Mouse (Mus musculus) forebrain, embryonic 14.5 days (tissue): ENCODE measurements around the gene Pdcd4. TPM values are rescaled to one million over a fixed set of nuclear protein-coding genes. Genes with fewer than 3 reads are reported as not detected.

Source experiments
- ATAC-seq: fragments of 200-750 bp; cut with Nextera tagmentation; 2 replicates; pipeline ENCODE4 v1.8.0; 2017; ENCODE audit warnings: mild to moderate bottlenecking, moderate library complexity
- DNase-seq: peaks from one replicate; pipeline ENCODE4 v3.0.0-alpha.2; 2015; ENCODE audit warnings: low spot score
- H3K27ac ChIP-seq: fragments of 300-500 bp; sonication (generic); 2 replicates; pipeline ENCODE4 v1.5.1; 2014; ENCODE audit warnings: low read depth, mild to moderate bottlenecking, control low read depth, low read length, moderate library complexity
- H3K27me3 ChIP-seq: fragments of 300-500 bp; sonication (generic); replicated peaks from 2 replicates; pipeline ENCODE4 v1.6.1; 2014; ENCODE audit warnings: low read length, control low read depth, mixed read lengths; ENCODE audit not compliant: control insufficient read depth, insufficient read depth
- H3K36me3 ChIP-seq: fragments of 300-500 bp; sonication (generic); 2 replicates; pipeline ENCODE4 v1.6.1; 2014; ENCODE audit warnings: low read length, control low read depth; ENCODE audit not compliant: control insufficient read depth, insufficient read depth
- H3K4me1 ChIP-seq: fragments of 300-500 bp; sonication (generic); 2 replicates; pipeline ENCODE4 v1.6.1; 2014; ENCODE audit warnings: antibody characterized with exemption, low read length, control low read depth; ENCODE audit not compliant: control insufficient read depth, insufficient read depth
- H3K4me2 ChIP-seq: fragments of 300-500 bp; sonication (generic); 2 replicates; pipeline ENCODE4 v1.6.1; 2014; ENCODE audit warnings: mild to moderate bottlenecking, control low read depth, low read length
- H3K4me3 ChIP-seq: fragments of 300-500 bp; sonication (generic); 2 replicates; pipeline ENCODE4 v1.5.1; 2014; ENCODE audit warnings: low read depth, low read length, control low read depth
- H3K9ac ChIP-seq: fragments of 300-500 bp; sonication (generic); 2 replicates; pipeline ENCODE4 v1.6.1; 2014; ENCODE audit warnings: mild to moderate bottlenecking, low read length, control low read depth, moderate library complexity
- H3K9me3 ChIP-seq: fragments of 300-500 bp; sonication (generic); replicated peaks from 2 replicates; pipeline ENCODE4 v1.6.1; 2016; ENCODE audit warnings: low read length, control low read depth, mixed read lengths; ENCODE audit not compliant: control insufficient read depth
- WGBS: fragments of 180-500 bp; shearing (Covaris S2); extraction: QIAGEN DNeasy Blood & Tissue Kit; methylation state at CpG from one replicate; pipeline ENCODE4 v1.1.7; 2014; 5-methylcytosine and 5-hydroxymethylcytosine counted together
- polyA plus RNA-seq: library from polyadenylated mRNA; unstranded; fragments of >200 nt; fragmentation: Nextera tagmentation; extraction: Ambion mirVana; gene quantifications from 2 replicates; pipeline ENCODE4 v1.2.1, GENCODE M21; 2014

The Pdcd4 gene
- polyA plus RNA-seq, 1 experiment from 2014 or later: 62.1 TPM

DNA sequence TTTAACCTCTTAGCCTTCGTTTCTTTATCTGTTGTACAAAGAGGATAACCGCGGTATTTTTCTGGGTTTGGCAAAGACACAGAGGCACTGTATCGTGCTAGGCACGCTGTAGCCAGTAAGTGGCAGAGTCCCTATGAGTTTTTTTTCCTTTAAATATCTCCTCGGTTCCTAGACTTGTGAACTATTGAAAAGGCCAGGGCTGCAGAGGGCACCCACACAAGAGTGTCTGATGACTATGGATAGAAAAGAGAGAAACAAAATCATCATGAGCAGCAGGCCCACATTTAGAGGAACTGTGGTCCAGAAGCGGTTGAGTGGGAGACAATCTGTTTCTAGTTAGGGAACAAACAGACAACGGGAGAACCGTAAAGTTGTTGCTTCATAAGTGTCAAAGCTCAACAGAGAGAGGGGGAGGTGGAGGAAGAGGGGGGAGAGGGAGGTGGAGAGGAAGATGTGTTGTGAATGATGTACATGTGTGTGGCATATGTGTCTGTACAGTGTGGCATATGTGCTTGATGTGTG, 868 bp downstream of the Pdcd4 start:
- H3K36me3 ChIP-seq: no peaks in the 10 kb centered on the region
- ATAC-seq (no peak), DNase-seq (no peak)
- H3K4me3 ChIP-seq: no peak overlapping the region
- H3K9ac ChIP-seq: no peak overlapping the region
- no peaks in the 10 kb centered on the region for H3K4me1 ChIP-seq
- H3K4me2 ChIP-seq: no peak overlapping the region
- H3K9me3 ChIP-seq: no peaks in the 10 kb centered on the region
- no peaks in the 10 kb centered on the region for H3K27me3 ChIP-seq
- H3K27ac ChIP-seq: no peak overlapping the region
- 74% methylated on average over 9 of the region's 9 CpGs for WGBS

DNA sequence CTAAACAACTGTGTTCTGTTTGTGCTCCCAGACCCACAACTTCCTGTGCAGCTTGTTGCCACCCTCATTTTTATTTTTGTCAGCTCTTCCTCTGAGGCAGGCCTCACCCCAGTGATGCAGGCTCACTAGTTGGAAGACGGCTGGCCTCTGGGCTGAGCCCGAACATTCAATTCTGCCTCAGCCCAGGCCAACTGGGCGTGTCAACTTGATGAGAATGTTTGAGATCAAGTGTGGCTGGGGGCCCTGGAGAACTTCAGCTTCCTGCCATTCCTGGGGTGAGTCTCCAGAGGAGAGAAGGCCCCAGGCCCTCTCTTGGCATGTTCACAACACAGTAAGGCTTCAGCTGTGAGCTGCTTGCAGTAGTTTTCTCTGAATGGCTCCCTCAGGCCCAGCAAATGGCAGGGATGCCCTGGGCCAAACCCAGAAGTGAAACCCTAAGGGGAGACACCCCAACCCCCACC, 1.7 kb downstream of the Pdcd4 start:
- no peak overlapping the region for H3K9ac ChIP-seq
- no peaks in the 10 kb centered on the region for H3K9me3 ChIP-seq
- WGBS: 80% methylated on average over 3 of the region's 3 CpGs
- no peaks in the 10 kb centered on the region for H3K4me1 ChIP-seq
- no peak overlapping the region for H3K4me2 ChIP-seq
- no peak overlapping the region for H3K4me3 ChIP-seq
- no peaks in the 10 kb centered on the region for H3K36me3 ChIP-seq
- no peak overlapping the region for H3K27ac ChIP-seq
- DNase-seq: no peak
- no peak for ATAC-seq
- H3K27me3 ChIP-seq: no peaks in the 10 kb centered on the region

DNA sequence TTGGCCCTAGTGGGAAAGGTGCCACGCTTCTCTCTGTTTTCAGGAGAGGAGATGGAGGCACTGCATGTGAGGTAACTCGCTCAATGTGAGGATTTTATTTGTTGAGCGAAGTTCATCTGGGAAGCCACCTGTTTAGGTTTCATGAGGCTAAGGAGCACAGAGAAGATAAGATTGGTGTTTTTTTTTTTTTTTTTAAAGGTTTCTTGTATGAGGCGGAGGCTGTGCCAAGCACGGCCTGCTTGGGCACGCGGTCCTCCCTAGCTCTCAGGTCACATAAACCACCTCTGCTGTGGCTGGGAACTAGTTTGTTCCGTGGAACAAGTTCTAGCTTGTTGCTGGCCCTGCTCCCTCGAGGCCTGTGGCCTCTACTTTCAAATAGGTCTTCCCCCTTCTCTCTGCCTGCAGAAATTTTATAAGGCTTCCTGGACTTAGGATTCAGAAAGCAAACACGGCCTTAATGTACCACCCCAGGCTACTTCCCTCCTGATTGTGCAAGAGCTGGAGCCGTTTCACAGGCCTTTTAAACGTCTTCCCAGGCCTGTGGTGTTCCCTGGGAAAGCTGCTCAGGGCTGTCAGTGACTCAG, 2.6 kb downstream of the Pdcd4 start:
- Histone ChIP-seq H3K27ac (no peak overlapping the region), H3K4me2 (no peak overlapping the region), H3K9ac (no peak overlapping the region), H3K4me3 (no peak overlapping the region), H3K27me3 (no peaks in the 10 kb centered on the region), H3K9me3 (no peaks in the 10 kb centered on the region), H3K4me1 (no peaks in the 10 kb centered on the region), H3K36me3 (no peaks in the 10 kb centered on the region)
- ATAC-seq (no peak), DNase-seq (no peak)
- 80% methylated on average over 12 of the region's 12 CpGs for WGBS

DNA sequence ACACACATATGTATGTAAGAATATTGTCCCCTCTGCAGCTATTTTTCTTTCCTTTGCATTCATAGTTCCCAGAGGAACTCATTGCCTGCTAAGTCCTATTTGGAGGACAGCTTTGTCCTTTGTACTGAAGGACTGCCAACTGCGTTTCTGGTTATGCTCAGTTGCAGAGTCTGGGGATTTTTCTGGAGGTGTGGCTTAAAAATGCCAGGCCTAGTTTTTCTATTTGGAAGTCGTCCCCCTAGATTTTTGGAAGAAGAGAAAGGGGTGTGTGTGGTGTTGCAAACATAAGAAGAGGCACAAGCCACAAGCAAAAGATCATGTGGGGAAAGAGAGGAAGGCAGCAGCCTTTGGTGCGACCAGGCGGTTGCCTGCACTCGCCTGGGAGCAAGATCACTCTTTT, 6.0 kb downstream of the Pdcd4 start:
- H3K9ac ChIP-seq: no peak overlapping the region
- peaks cover 5% of the 10 kb centered on the region; the same call in 1 of the 2 replicates for H3K4me1 ChIP-seq
- DNase-seq (no peak), ATAC-seq (no peak)
- no peak overlapping the region for H3K4me3 ChIP-seq
- no peaks in the 10 kb centered on the region for H3K27me3 ChIP-seq
- H3K36me3 ChIP-seq: no peaks in the 10 kb centered on the region
- H3K4me2 ChIP-seq: no peak overlapping the region
- no peak overlapping the region for H3K27ac ChIP-seq
- WGBS: 82% methylated on average over 5 of the region's 5 CpGs
- no peaks in the 10 kb centered on the region for H3K9me3 ChIP-seq

DNA sequence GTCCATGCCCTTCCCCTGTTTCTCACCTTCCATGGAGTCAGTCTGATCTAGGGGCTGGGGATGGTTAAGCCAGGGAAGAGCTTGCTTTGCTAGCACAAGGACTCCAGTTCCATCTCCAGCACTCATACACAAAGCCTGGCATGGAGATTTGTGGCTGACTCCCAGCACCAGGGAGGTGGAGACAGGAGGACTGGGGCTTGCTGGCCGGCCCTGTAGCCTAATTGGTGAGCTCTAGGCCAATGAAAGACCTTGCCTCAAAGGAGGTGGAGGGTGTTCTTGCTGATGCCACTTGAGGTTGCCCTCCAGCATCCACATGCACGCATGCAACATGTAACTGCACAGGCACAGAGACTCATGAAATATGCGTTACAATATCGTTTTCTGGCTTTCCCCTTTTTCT, 6.5 kb downstream of the Pdcd4 start:
- Histone ChIP-seq H3K27me3 (no peaks in the 10 kb centered on the region), H3K4me2 (no peak overlapping the region), H3K27ac (no peak overlapping the region), H3K9ac (no peak overlapping the region), H3K4me1 (peaks cover 5% of the 10 kb centered on the region; the same call in 1 of the 2 replicates), H3K4me3 (no peak overlapping the region), H3K36me3 (no peaks in the 10 kb centered on the region), H3K9me3 (no peaks in the 10 kb centered on the region)
- no peak for DNase-seq
- ATAC-seq: no peak
- 74% methylated on average over 4 of the region's 4 CpGs for WGBS

DNA sequence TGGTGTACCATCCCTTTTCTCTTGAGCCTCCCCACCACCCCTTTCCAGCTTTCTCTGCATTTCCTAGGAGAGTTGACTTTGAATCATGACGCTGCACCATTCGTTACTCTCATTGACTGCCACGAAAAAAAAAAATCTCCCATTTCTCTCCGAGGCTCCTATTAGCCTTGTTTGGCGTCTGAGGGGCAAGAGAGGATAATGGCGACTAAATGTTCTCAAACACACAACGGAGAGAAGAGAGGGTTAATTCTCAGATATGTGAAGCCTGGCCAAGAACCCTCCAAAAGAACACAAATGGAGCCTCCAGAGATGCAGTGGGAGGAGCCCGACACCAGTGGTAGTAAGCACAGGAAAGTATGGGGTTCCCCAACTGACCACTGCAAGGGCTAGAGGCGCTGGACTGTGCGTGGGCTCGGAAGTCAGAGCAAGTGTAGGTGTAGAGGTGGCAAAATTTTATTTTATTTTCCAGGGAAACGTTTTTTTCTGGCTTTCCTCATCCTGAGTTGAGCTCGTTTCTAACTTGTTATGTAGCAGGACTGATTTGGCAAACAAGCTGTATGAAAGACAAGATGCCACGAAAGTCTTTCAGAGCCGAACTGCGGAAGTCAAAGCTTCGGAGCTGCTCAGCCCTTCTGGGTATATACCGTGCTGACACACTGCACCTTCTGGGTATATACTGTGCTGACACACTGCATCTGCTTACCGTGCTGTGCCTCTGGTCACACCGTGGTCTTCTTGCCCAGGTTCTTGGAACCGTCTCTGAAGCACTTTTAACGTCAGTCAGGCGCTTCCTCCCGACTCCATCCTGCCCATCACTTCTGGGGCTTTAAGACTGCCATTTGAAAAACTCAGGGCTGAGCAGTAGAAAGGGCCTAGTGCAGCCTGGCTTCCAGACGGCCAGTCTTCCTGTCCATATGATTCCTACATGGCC, 7.2 kb downstream of the Pdcd4 start:
- Histone ChIP-seq H3K4me1 (peaks cover 5% of the 10 kb centered on the region; the same call in 1 of the 2 replicates), H3K27me3 (no peaks in the 10 kb centered on the region), H3K9ac (no peak overlapping the region), H3K36me3 (no peaks in the 10 kb centered on the region), H3K4me3 (no peak overlapping the region), H3K4me2 (no peak overlapping the region), H3K27ac (no peak overlapping the region), H3K9me3 (no peaks in the 10 kb centered on the region)
- ATAC-seq: no peak
- DNase-seq: no peak
- WGBS: 79% methylated on average over 25 of the region's 25 CpGs

DNA sequence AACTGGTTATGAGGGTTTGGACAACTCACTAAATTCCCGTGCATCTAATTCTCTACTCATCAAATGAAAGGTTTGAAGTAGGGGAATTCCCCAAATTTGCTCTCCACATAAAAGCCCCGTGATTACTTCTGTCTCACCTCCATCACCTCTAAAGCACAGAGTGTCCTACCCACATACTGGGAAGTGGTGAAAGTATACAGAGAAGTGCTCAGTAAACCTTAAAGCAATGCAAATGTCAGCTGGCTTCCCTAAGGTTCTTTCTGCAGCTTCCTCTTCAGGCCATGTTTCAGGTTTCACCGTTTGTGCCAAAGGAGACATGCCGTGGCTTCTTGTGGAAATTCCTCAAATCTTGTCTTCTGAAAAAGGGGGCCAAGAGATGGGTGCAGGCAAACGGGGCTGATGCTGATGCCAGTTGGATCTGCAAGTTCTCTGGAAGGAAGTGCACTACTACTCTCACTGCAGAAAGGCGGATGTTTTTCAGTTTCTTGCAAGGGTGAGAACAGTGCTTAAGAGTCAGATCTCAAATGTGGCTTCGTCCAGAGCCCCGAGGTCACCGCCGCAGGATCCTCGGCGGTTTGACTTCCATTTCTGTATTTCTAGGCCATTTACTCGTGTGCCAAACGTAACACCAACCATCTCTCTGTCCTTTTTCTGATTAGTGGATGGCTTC, 8.0 kb downstream of the Pdcd4 start:
- no peak for ATAC-seq
- no peak overlapping the region for H3K9ac ChIP-seq
- 89% methylated on average over 14 of the region's 14 CpGs for WGBS
- no peaks in the 10 kb centered on the region for H3K36me3 ChIP-seq
- H3K4me2 ChIP-seq: no peak overlapping the region
- H3K4me1 ChIP-seq: peaks cover 11% of the 10 kb centered on the region
- no peak for DNase-seq
- no peak overlapping the region for H3K27ac ChIP-seq
- no peak overlapping the region for H3K4me3 ChIP-seq
- no peaks in the 10 kb centered on the region for H3K27me3 ChIP-seq
- H3K9me3 ChIP-seq: no peaks in the 10 kb centered on the region

DNA sequence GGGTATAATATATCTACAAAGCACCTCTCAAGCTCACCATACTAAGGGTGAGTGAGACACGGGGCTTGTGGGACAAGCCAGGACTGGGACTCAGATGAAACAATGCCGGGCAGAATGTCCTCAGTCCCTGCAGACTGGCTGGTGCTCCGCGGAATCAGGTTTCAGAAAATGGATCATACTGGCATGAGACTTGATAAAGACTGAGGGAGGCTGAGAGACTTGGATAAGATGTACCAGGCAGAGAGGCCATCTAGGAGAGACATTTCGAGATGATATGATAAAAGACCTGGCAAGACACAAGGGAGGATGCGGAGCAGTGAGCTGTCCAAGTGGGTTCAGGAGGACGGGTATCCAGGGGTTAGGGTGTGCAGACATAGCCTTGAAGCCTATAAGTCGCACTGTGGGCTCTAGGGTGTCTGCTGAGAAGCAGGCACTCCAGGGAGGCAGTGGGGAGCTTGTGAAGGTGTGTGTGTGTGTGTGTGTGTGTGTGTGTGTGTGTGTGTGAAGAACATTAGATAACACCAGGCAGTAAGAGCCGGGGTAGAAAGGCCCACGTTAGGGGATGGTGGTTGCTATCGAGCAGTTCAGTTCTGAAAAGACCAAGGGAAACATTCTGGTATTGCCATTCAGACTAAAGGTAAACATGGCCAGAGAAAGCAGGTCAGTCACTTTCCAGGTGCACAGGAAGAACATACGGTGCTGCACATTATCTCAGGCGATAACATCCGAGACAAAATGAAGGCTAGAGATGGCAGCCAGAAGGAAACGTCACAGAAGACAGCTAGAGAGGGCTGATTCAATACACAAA, 10.1 kb downstream of the Pdcd4 start:
- Histone ChIP-seq H3K4me2 (peak overlapping the region; percentile 70), H3K4me1 (peaks cover 15% of the 10 kb centered on the region), H3K9ac (peak overlapping the region; percentile 92), H3K27me3 (no peaks in the 10 kb centered on the region), H3K4me3 (peak overlapping the region; percentile 95), H3K36me3 (no peaks in the 10 kb centered on the region), H3K9me3 (no peaks in the 10 kb centered on the region), H3K27ac (peak overlapping the region; percentile 52)
- ATAC-seq: no peak
- 59% methylated on average over 15 of the region's 15 CpGs for WGBS
- no peak for DNase-seq
